Mouse (Mus musculus): ENCODE measurements around the gene Olfr750. TPM values are rescaled to one million over a fixed set of nuclear protein-coding genes. Genes with fewer than 3 reads are reported as not detected.

The Olfr750 gene
- polyA plus RNA-seq, 1 experiment from 2014 or later, result 0.03 TPM

Other genes with a start within 250 kb of the Olfr750 start
- 2.7 and 4.5 TPM in 2 replicates for gene Tep1, start 203.9 kb downstream of the Olfr750 start, polyA plus RNA-seq (2015; fragmentation: Nextera tagmentation; extraction: Ambion mirVana)
- gene Klhl33, start 176.9 kb downstream of the Olfr750 start, polyA plus RNA-seq (2015; fragmentation: Nextera tagmentation; extraction: Ambion mirVana), result 0.52 and 0.65 TPM in 2 replicates
- 127 and 130 TPM in 2 replicates for gene Osgep, start 149.5 kb downstream of the Olfr750 start, polyA plus RNA-seq (2015; fragmentation: Nextera tagmentation; extraction: Ambion mirVana)
- 279 and 280 TPM in 2 replicates for gene Apex1, start 149.5 kb downstream of the Olfr750 start, polyA plus RNA-seq (2015; fragmentation: Nextera tagmentation; extraction: Ambion mirVana)
- gene Pip4p1, start 143.6 kb downstream of the Olfr750 start, polyA plus RNA-seq (2015; fragmentation: Nextera tagmentation; extraction: Ambion mirVana), result 78.9 and 85.3 TPM in 2 replicates
- 29.1 and 31.1 TPM in 2 replicates for gene Pnp, start 143.4 kb downstream of the Olfr750 start, polyA plus RNA-seq (2015; fragmentation: Nextera tagmentation; extraction: Ambion mirVana)
- not detected in 2 replicates for gene Gm49342, start 129.9 kb downstream of the Olfr750 start, polyA plus RNA-seq (2015; fragmentation: Nextera tagmentation; extraction: Ambion mirVana)
- 0.23 and 0.55 TPM in 2 replicates for gene Pnp2, start 118.4 kb downstream of the Olfr750 start, polyA plus RNA-seq (2015; fragmentation: Nextera tagmentation; extraction: Ambion mirVana)
- not detected in 2 replicates for gene Rnase10, start 66.7 kb downstream of the Olfr750 start, polyA plus RNA-seq (2015; fragmentation: Nextera tagmentation; extraction: Ambion mirVana)
- not detected in 2 replicates for gene Rnase9, start 32.6 kb downstream of the Olfr750 start, polyA plus RNA-seq (2015; fragmentation: Nextera tagmentation; extraction: Ambion mirVana)
- gene Rnase11, start 24.3 kb downstream of the Olfr750 start, polyA plus RNA-seq (2015; fragmentation: Nextera tagmentation; extraction: Ambion mirVana), result not detected in 2 replicates
- not detected in 2 replicates for gene Rnase12, start 16.8 kb downstream of the Olfr750 start, polyA plus RNA-seq (2015; fragmentation: Nextera tagmentation; extraction: Ambion mirVana)
- 7.4 and 10.6 TPM in 2 replicates for gene Rnase4, start 16.6 kb upstream of the Olfr750 start, polyA plus RNA-seq (2015; fragmentation: Nextera tagmentation; extraction: Ambion mirVana)
- 2.2 and 2.6 TPM in 2 replicates for gene Ang, start 16.7 kb upstream of the Olfr750 start, polyA plus RNA-seq (2015; fragmentation: Nextera tagmentation; extraction: Ambion mirVana)
- gene Eddm3b, start 40.0 kb upstream of the Olfr750 start, polyA plus RNA-seq (2015; fragmentation: Nextera tagmentation; extraction: Ambion mirVana), result not detected in 2 replicates
- gene Rnase6, start 49.5 kb upstream of the Olfr750 start, polyA plus RNA-seq (2015; fragmentation: Nextera tagmentation; extraction: Ambion mirVana), result 0.30 and 0.41 TPM in 2 replicates
- gene Rnase1, start 72.3 kb upstream of the Olfr750 start, polyA plus RNA-seq (2015; fragmentation: Nextera tagmentation; extraction: Ambion mirVana), result not detected in 2 replicates
- gene Rnase2b, start 87.8 kb upstream of the Olfr750 start, polyA plus RNA-seq (2015; fragmentation: Nextera tagmentation; extraction: Ambion mirVana), result not detected in 2 replicates
- gene Ang2, start 124.7 kb upstream of the Olfr750 start, polyA plus RNA-seq (2015; fragmentation: Nextera tagmentation; extraction: Ambion mirVana), result not detected in 2 replicates
- not detected in 2 replicates for gene Ear14, start 129.0 kb upstream of the Olfr750 start, polyA plus RNA-seq (2015; fragmentation: Nextera tagmentation; extraction: Ambion mirVana)
- not detected in 2 replicates for gene Rnase2a, start 181.7 kb upstream of the Olfr750 start, polyA plus RNA-seq (2015; fragmentation: Nextera tagmentation; extraction: Ambion mirVana)

All from midbrain, embryonic 13.5 days (tissue).